Mouse (Mus musculus) Patski (cell line): ENCODE data around the gene Gjb1. TPM values are rescaled to one million over a fixed set of nuclear protein-coding genes. Genes with fewer than 3 reads are reported as not detected.
"Not testable (repeated sequence)": the region's sequence is repeated elsewhere in the genome, so short reads cannot be mapped to it uniquely, and the experiment has no call there.

Experiments used
- ATAC-seq: fragments of 100-300 bp; one replicate; pipeline ENCODE4 v1.8.0; 2021
- CTCF ChIA-PET: fragments of 350-600 bp; sonication (Branson Sonifier 250); formaldehyde crosslinking; loops from one replicate; lab custom pipeline; 2022; ENCODE audit warnings: inconsistent platforms; lab: Charles Lee
- POLR2A ChIA-PET: fragments of 350-600 bp; sonication (Branson Sonifier 250); formaldehyde crosslinking; loops from one replicate; lab custom pipeline; 2022; ENCODE audit warnings: antibody characterized with exemption, inconsistent platforms; lab: Charles Lee
- DNase-seq: peaks from one replicate; pipeline ENCODE4 v3.0.0-alpha.2; 2011; ENCODE audit warnings: low read depth, low spot score
- H3K27me3 ChIP-seq: fragments of 371-371 bp; one replicate; pipeline ENCODE4 v1.5.1; 2021
- CTCF ChIP-seq: fragments of 100-300 bp; IDR thresholded peaks from one replicate; pipeline ENCODE4 v1.5.1; 2021
- in situ Hi-C: fragments of 300-500 bp; cut with MboI; formaldehyde crosslinking; loops from 3 replicates; pipeline ENCODE4 v1.11.1; 2018; ENCODE audit warnings: low pct_unique_long_range_greater_than_20kb, mixed read lengths
- polyA plus RNA-seq: library from polyadenylated mRNA; unstranded; gene quantifications from one replicate; pipeline ENCODE4 v1.2.3, GENCODE M21; 2021

Gjb1 gene
- 0.18 TPM for polyA plus RNA-seq

- DNase-seq, result no peak
- CTCF ChIA-PET, result no interaction called here
- TF ChIP-seq CTCF, result no peak
- POLR2A ChIA-PET, result no interaction called here
- peaks cover 19% of the 10 kb centered on the region for H3K27me3 ChIP-seq
- in situ Hi-C loops, result no loop called here
- ATAC-seq, result no peak
Observed at GRCm38 (mm10) chrX:101376190-101376968, at the start of gene Gjb1. TSS of gene Gjb1 (plus strand) at chrX:101376378.

GRCm38 (mm10) chrX:101329372-101330028, 46.7 kb upstream of the Gjb1 start:
- POLR2A ChIA-PET, result interaction anchor here (0.6 kb wide), 1 partner anchor 581 kb away, joined by 3 read pairs; no protein-coding TSS in a partner anchor

GRCm38 (mm10) chrX:101332031-101332374, 44.2 kb upstream of the Gjb1 start:
- in situ Hi-C loops, result no loop called here
- ATAC-seq (no peak), DNase-seq (no peak)
- no peak for TF ChIP-seq CTCF
- ChIA-PET CTCF (interaction anchor here (1.8 kb wide), 1 partner anchor 200 kb away, joined by 5 read pairs; no protein-coding TSS in a partner anchor), POLR2A (interaction anchor here (1.3 kb wide), 1 partner anchor 72 kb away, joined by 3 read pairs; no protein-coding TSS in a partner anchor)
- peaks cover 3% of the 10 kb centered on the region for H3K27me3 ChIP-seq

More at GRCm38 (mm10) chrX:101329372-101330028, 46.7 kb upstream of the Gjb1 start:
- DNase-seq (peak; percentile 20), ATAC-seq (no peak)
- H3K27me3 ChIP-seq, result peaks cover 3% of the 10 kb centered on the region
- in situ Hi-C loops, result loop anchor here (5.0 kb wide), 1 partner anchor 197 kb away; no protein-coding TSS in a partner anchor
- CTCF ChIA-PET, result interaction anchor here (0.6 to 3.5 kb wide), 8 partner anchors 11 to 202 kb away, joined by 3 to 13 read pairs (median 4); partner anchors contain the start of gene Med12
- TF ChIP-seq CTCF, result no peak

- peaks cover 3% of the 10 kb centered on the region for H3K27me3 ChIP-seq
- DNase-seq, result peak; percentile 71
- TF ChIP-seq CTCF, result no peak
- in situ Hi-C loops, result no loop called here
- ATAC-seq, result peak; percentile 98
- ChIA-PET POLR2A (interaction anchor here (0.7 to 1.3 kb wide), 3 partner anchors 58 to 603 kb away, joined by 3 to 4 read pairs (median 3); partner anchors contain the start of gene Gdpd2), CTCF (interaction anchor here (1.8 kb wide), 1 partner anchor 201 kb away, joined by 5 read pairs; no protein-coding TSS in a partner anchor)
Observed at GRCm38 (mm10) chrX:101332375-101333211, 43.6 kb upstream of the Gjb1 start.

- DNase-seq (no peak), ATAC-seq (no peak)
- ChIA-PET POLR2A (no interaction called here), CTCF (no interaction called here)
- TF ChIP-seq CTCF, result no peak
- peaks cover 3% of the 10 kb centered on the region for H3K27me3 ChIP-seq
- in situ Hi-C loops, result no loop called here
Observed at GRCm38 (mm10) chrX:101334606-101335005, 41.6 kb upstream of the Gjb1 start.

GRCm38 (mm10) chrX:101338666-101339065, 37.5 kb upstream of the Gjb1 start:
- POLR2A ChIA-PET, result no interaction called here
- no peak for DNase-seq
- no peaks in the 10 kb centered on the region for H3K27me3 ChIP-seq
- ATAC-seq, result no peak
- TF ChIP-seq CTCF, result no peak
- in situ Hi-C loops, result no loop called here
- CTCF ChIA-PET, result no interaction called here

GRCm38 (mm10) chrX:101342837-101343236, 33.3 kb upstream of the Gjb1 start:
- CTCF ChIA-PET, ATAC-seq, POLR2A ChIA-PET, H3K27me3 ChIP-seq, in situ Hi-C loops, DNase-seq: not testable (repeated sequence)

GRCm38 (mm10) chrX:101345456-101345855, 30.7 kb upstream of the Gjb1 start:
- ChIA-PET POLR2A (no interaction called here), CTCF (no interaction called here)
- DNase-seq (no peak), ATAC-seq (no peak)
- TF ChIP-seq CTCF, result no peak
- H3K27me3 ChIP-seq, result no peaks in the 10 kb centered on the region
- in situ Hi-C loops, result no loop called here

GRCm38 (mm10) chrX:101346475-101346874, 29.7 kb upstream of the Gjb1 start:
- H3K27me3 ChIP-seq, result no peaks in the 10 kb centered on the region
- TF ChIP-seq CTCF, result no peak
- ChIA-PET CTCF (no interaction called here), POLR2A (no interaction called here)
- no peak for DNase-seq
- ATAC-seq, result no peak
- in situ Hi-C loops, result no loop called here

GRCm38 (mm10) chrX:101351188-101351587, 25.0 kb upstream of the Gjb1 start:
- ChIA-PET CTCF (no interaction called here), POLR2A (no interaction called here)
- ATAC-seq, result no peak
- peaks cover 9% of the 10 kb centered on the region for H3K27me3 ChIP-seq
- no peak for TF ChIP-seq CTCF
- no peak for DNase-seq
- in situ Hi-C loops, result no loop called here
